Mouse (Mus musculus): ENCODE results near the gene Rnf138rt1.

Rnf138rt1 gene

DNA sequence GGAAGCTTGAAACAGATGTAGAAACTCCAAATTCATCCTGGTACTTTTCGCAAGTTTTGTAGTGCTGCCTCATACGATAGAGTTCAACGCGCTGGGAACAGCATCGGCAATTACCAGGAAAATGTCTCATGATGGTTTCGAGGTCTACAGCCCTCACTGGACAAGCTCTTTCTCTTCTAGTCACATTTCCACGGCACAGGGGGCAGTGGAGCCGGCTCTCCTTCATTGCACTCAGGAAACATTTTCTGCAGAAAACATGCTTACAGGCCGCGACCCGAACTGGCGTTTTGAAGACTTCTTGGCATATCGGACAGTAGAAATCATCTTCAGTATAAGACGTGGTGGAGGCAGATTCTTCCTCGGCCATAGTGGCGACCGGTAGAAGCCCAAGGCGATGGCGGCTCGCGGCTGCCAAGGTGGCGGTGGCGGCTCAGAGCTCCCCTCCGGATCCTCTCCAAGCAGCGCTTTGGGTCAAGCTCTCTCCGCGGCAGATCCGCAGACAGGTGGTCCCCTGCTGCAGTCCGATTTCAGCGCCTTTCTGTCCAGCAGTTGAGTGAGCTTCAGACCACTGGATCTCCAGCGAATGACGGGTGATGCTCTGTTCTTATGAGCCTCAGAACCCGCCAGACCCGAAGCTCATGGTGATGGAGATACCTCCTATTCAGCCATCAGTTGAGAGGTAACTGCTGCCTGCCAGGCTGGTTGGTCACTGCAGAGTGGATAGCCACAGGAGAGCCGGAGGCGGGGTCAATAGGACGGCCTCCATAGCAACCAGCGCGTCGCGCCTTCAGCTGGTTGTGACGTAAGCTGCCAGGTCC, at the start of gene Rnf138rt1:
Gene Rnf138rt1 (minus strand): TSS at position 713 of the 818 bp plus-strand sequence.
- peak; percentile 3 for DNase-seq (ENCODE audit: low spot score)

DNA sequence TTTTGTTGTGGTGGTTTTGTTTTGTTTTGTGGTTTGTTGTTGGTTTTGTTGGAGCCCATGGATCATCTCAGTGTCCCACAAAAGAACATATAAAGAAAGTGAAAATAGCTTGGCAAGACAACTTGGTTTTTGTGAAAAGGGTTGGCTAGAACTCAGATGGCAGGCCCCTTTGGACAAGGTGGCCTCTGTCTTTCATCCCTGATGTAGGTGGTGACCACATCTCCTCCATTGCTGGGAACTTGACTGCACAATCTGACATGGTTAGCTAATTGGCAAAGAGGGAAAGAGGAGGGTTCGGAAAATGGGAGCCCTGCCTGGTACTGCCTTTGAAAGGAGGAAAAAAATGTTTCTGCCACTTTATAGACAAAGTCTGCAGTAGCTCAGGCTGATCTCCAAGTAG, 46.1 kb upstream of the Rnf138rt1 start:
- no peak for DNase-seq (ENCODE audit: low spot score)

DNA sequence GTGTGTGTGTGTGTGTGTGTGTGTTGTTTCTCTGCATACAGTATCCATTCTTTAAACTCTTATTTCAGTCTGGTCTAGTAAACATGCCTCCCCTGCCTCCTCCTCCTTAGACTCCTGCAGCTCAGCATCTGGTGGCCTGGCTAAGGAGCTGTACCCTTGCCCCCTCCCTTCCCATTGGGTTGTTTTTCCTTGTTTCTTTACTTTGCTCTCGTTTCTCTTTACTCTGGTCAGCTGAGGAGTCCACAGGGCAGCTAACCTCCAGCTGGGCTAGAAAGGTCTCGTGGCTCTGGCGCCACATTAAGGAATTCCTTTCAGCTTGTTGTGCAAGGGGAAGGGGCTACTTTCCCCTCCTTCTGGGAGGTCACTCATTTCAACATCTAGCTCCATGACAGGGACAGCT, 5.2 kb upstream of the Rnf138rt1 start:
- DNase-seq (ENCODE audit: low spot score): no peak

DNA sequence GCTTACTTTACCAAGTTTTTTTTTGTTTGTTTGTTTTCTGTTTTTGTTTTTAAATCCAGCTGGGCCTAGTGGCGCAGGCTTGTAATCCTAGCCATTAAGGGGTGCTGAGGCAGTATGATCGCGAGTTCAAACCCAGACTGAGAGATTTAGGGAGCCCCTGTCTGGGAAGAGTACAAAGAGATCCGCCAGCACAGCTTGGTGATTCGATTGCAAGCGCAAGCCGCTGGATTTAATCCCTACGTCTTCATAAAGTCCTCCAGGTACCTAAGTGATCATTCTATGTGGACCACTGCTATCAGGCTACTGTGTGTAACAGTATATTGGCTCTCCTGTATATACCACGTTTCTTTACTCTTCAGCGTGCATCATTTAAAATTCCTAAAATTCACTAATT, 303 bp upstream of the Rnf138rt1 start:
- DNase-seq (ENCODE audit: low spot score): no peak

DNA sequence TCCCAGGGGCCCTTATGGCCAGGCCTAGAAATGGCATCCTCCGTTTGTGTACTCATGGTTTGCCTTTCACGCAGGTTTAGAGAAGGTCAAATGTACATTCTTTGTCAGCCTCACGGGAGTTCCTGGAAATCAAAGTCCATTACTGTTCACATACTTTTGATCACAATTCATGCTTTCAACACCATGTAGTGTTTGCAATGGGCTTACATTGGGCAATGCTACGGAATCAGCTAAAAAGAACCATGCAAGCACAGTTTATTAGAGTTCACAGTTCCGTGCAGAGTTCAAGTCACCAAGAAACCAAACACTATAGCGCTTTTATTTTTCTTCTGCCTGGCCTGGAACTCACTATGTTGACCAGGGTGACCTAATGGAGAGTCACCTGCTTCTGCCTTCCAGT, 15.1 kb downstream of the Rnf138rt1 start:
- no peak for DNase-seq (ENCODE audit: low spot score)

DNA sequence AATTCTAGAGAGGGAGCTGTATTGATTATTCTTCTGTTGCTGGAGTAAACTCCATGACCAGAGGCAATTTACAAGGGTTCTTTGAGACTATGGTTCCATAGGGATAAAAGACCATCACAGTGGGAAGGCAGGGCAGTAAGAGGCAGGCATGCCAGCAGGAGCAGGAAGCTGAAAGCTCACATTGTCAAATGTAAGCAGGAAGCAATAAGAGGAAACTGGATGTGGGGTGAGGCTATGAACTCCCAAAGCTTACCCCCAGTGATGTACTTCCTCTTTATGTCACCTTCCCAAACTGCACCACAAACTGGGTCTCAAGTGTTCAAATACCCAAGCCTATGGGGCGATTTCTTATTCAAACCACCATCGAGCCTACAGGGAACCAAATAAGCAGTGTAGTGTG, 17.2 kb downstream of the Rnf138rt1 start:
- no peak for DNase-seq (ENCODE audit: low spot score)

DNA sequence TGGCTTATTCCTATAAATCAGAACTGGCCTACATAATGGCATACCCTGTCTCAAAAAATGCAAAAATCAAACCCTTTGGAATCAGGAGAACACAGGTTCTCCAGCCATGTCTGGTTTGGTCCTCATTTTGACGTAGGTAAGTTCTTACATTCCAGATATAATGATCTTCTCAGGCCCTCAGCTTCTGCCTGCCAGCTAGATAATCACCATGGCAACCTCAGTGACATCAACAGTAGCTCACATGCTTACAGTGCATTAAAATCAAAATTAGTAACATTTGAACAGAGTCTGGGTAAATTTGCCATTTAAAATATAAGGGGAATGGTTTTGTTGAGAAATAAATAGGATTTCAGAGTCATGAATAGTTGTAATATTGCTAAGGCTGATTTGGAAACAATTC, 22.2 kb downstream of the Rnf138rt1 start:
- peak; percentile 3 for DNase-seq (ENCODE audit: low spot score)

DNA sequence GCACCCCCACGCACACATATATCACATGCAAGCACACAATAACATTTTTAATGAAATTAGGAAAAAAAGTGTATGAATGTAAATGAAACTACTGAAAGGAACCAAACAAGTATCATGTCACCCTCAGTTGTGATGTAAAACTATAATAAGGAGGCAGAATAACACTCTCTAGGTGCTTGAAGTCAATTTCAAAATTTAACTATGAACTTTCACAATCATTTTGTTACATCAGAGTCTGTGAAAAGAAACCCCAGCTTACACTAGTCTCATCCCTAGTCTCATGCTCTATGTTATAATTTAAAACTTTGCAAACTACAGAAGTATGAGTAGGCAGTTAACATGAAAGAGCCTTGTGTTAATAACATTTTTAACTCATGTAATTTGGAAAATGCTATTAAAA, 27.0 kb downstream of the Rnf138rt1 start:
- no peak for DNase-seq (ENCODE audit: low spot score)

DNA sequence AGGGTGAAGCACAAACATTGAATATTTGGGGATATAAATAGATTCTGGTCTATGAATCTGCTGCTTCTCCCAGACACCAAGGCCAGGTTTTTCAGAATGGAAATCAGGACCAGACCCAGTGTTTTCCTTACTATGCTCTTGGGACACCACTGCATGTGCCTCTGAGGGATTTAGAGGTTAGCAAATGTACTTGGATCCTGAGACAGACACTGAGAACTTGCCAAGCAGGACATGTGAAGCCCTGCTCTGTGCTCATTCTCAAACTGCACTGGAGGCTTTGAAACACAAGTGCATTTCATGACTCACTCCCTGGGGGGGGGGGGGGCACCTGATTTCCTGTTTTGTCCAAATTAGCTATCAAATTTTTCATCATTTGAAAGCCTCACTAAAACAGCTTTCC, 37.5 kb downstream of the Rnf138rt1 start:
- DNase-seq (ENCODE audit: low spot score): no peak

DNA sequence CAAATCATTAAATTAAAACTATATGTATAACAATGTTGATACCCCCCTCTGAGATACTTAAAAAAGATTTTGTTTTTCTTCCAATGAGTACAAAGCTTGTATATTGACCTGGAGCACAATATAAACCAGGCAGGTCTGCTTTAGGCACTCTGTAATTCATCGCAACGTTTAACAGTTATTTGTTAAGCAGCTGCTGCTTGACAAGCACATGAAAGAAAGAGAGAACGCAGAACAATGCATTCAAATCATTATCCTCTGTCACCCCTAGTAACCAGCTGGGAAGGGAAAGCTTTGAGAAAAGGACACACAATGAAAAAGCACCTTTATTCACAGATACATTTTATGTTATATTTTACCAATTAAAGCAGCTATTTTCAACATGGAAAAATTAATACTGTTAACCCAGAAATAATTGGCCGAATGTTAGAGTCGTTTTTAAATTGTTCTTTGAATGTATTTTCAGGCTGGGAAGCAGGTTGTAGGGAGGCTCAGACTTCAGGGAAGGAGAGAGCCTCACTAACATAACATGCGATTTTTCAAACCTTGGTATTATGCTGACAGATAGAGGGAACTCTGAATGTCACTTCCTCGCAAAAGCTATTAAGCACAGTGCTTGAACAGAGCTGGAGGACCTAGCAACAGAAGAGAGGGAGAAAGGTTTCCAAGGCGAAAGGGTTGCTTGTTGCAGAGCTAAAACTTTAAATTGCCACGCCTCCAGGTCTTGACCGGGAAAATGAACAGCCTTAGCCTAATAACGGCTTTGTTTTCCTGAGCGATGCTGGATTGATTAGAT, 38.1 kb downstream of the Rnf138rt1 start:
- DNase-seq (ENCODE audit: low spot score): no peak

DNA sequence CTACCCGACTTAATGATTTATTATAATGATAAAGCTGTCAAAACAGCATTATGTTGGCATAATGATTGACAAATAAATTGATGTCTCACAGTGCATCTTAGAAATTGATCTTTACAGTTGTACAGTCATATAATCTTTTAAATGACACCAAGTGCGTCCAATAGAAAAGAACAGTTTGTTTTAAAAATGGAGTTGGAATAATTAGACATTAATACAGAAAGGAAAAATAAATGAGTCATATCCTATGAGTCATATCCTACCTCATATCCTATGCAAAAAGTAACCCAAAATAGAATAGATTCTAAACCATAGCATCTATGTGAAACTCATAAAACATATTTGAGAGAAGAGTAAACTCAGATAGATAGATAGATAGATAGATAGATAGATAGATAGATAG, 40.5 kb downstream of the Rnf138rt1 start:
- DNase-seq (ENCODE audit: low spot score): no peak

Data from layer of hippocampus, adult 11-12 months (tissue).